Mouse (Mus musculus) CH12.LX (cell line): Measurements from ENCODE around the gene Itga6. TPM values are rescaled to one million over a fixed set of nuclear protein-coding genes. Genes with fewer than 3 reads are reported as not detected.
A peak's percentile ranks its signal among the peaks of the same experiment; 100 is the strongest.

Source experiments
- DNase-seq: peaks from one replicate; pipeline ENCODE4 v3.0.0-alpha.2; 2013; ENCODE audit errors: extremely low read depth
- H3K27ac ChIP-seq: 2 replicates; pipeline ENCODE4 v1.5.1; 2012; ENCODE audit warnings: low read depth, mild to moderate bottlenecking, control low read depth, moderate library complexity; ENCODE audit not compliant: insufficient read depth
- H3K27me3 ChIP-seq: replicated peaks from 2 replicates; pipeline ENCODE3; 2012; ENCODE audit warnings: inconsistent platforms
- H3K36me3 ChIP-seq, 2 experiments: replicated peaks in 1 of 2; 2 replicates each; pipeline versions ENCODE3 to v1.6.1; 2012; ENCODE audit warnings: inconsistent platforms in 1 of 2, low read length in 1 of 2, mild to moderate bottlenecking in 1 of 2, mixed read lengths in 1 of 2, moderate library complexity in 1 of 2; ENCODE audit not compliant: control insufficient read depth in 1 of 2, insufficient read depth in 1 of 2
- H3K4me1 ChIP-seq, 2 experiments: 2 replicates each; pipeline ENCODE4 v1.6.1; 2012; ENCODE audit warnings: inconsistent platforms in 1 of 2, moderate library complexity in 1 of 2; ENCODE audit not compliant: insufficient read depth in 2 of 2, control insufficient read depth in 1 of 2
- H3K4me2 ChIP-seq: 2 replicates; pipeline ENCODE4 v1.6.1; 2012; ENCODE audit warnings: low read depth, mild to moderate bottlenecking, control low read depth; ENCODE audit not compliant: poor library complexity, insufficient read depth, severe bottlenecking
- H3K4me3 ChIP-seq, 3 experiments: fragments of 150-350 bp in 1 of 3; sonication (generic) in 1 of 3; replicated peaks in 1 of 3; 2 replicates each; pipeline versions ENCODE3 to v1.5.1; 2011 to 2012; ENCODE audit warnings: low read depth in 2 of 3, low read length in 2 of 3, mild to moderate bottlenecking in 2 of 3, moderate library complexity in 2 of 3, control low read depth in 1 of 3, improper control_type of control experiment in 1 of 3, inconsistent platforms in 1 of 3, mixed read lengths in 1 of 3; ENCODE audit not compliant: poor library complexity in 1 of 3
- H3K79me2 ChIP-seq: replicated peaks from 2 replicates; pipeline ENCODE4 v1.6.1; 2012; ENCODE audit warnings: mild to moderate bottlenecking, moderate library complexity; ENCODE audit not compliant: control insufficient read depth, poor library complexity, insufficient read depth, severe bottlenecking; ENCODE audit errors: extremely low read depth
- H3K9ac ChIP-seq: 2 replicates; pipeline ENCODE4 v1.6.1; 2012; ENCODE audit warnings: low read depth, mild to moderate bottlenecking, control low read depth, moderate library complexity; ENCODE audit not compliant: insufficient read depth
- H3K9me3 ChIP-seq: replicated peaks from 2 replicates; pipeline ENCODE3; 2012; ENCODE audit warnings: low read length, inconsistent platforms, mixed read lengths
- BHLHE40 ChIP-seq: IDR thresholded peaks from 2 replicates; pipeline ENCODE4 v1.6.1; 2011; ENCODE audit warnings: mild to moderate bottlenecking, low read depth, low read length, improper control_type of control experiment
- CHD1 ChIP-seq: IDR thresholded peaks from 2 replicates; pipeline ENCODE4 v1.6.1; 2012; ENCODE audit warnings: low read depth, low read length, improper control_type of control experiment, inconsistent platforms
- CHD2 ChIP-seq: IDR thresholded peaks from 2 replicates; pipeline ENCODE4 v1.6.1; 2011; ENCODE audit warnings: low read length, improper control_type of control experiment
- CTCF ChIP-seq, 2 experiments: IDR thresholded peaks in 1 of 2; conservative IDR thresholded peaks in 1 of 2; 2 replicates each; pipeline ENCODE4 v1.5.1; 2011 to 2012; ENCODE audit warnings: low read depth in 2 of 2, low read length in 2 of 2, improper control_type of control experiment in 1 of 2, inconsistent platforms in 1 of 2, mild to moderate bottlenecking in 1 of 2, moderate library complexity in 1 of 2
- HCFC1 ChIP-seq: IDR thresholded peaks from 2 replicates; pipeline ENCODE4 v1.6.1; 2012; ENCODE audit warnings: low read depth, mild to moderate bottlenecking, inconsistent platforms, low read length, improper control_type of control experiment
- IRF4 ChIP-seq: IDR thresholded peaks from 2 replicates; pipeline ENCODE4 v1.6.1; 2014; ENCODE audit warnings: low read depth, mild to moderate bottlenecking, inconsistent platforms, low read length, improper control_type of control experiment
- JUND ChIP-seq: conservative IDR thresholded peaks from 2 replicates; pipeline ENCODE4 v1.6.1; 2011; ENCODE audit warnings: low read depth, low read length, improper control_type of control experiment
- MAX ChIP-seq: IDR thresholded peaks from 2 replicates; pipeline ENCODE4 v1.6.1; 2011; ENCODE audit warnings: low read length, improper control_type of control experiment
- MAZ ChIP-seq: IDR thresholded peaks from 2 replicates; pipeline ENCODE4 v1.6.1; 2012; ENCODE audit warnings: low read depth, mild to moderate bottlenecking, inconsistent platforms, low read length, improper control_type of control experiment, moderate library complexity
- MYC ChIP-seq: IDR thresholded peaks from 2 replicates; pipeline ENCODE4 v1.6.1; 2011; ENCODE audit warnings: low read depth, mild to moderate bottlenecking, improper control_type of control experiment, low read length
- RAD21 ChIP-seq: IDR thresholded peaks from 2 replicates; pipeline ENCODE4 v1.6.1; 2011; ENCODE audit warnings: low read depth, mild to moderate bottlenecking, low read length, improper control_type of control experiment, moderate library complexity
- UBTF ChIP-seq: IDR thresholded peaks from 2 replicates; pipeline ENCODE4 v1.6.1; 2012; ENCODE audit warnings: low read depth, mild to moderate bottlenecking, inconsistent platforms, low read length, improper control_type of control experiment, moderate library complexity
- ZC3H11A ChIP-seq: IDR thresholded peaks from 2 replicates; pipeline ENCODE4 v1.6.1; 2012; ENCODE audit warnings: low read depth, mild to moderate bottlenecking, inconsistent platforms, low read length, improper control_type of control experiment
- ZMIZ1 ChIP-seq: IDR thresholded peaks from 2 replicates; pipeline ENCODE4 v1.6.1; 2012; ENCODE audit warnings: low read depth, mild to moderate bottlenecking, inconsistent platforms, low read length, improper control_type of control experiment
- dilution Hi-C: fragments of 300-500 bp; cut with MboI; formaldehyde crosslinking; loops from 2 replicates; pipeline ENCODE4 v1.14.3; 2020; ENCODE audit warnings: low sequenced_read_pairs; ENCODE audit not compliant: extremely low pct_unique_long_range_greater_than_20kb, extremely low pct_ligation_motif_present
- in situ Hi-C: fragments of 300-500 bp; cut with MboI; formaldehyde crosslinking; loops from 3 replicates; pipeline ENCODE4 v1.14.3; 2019; ENCODE audit warnings: low sequenced_read_pairs, low pct_ligation_motif_present, low pct_unique_long_range_greater_than_20kb, mixed read lengths
- polyA plus RNA-seq: library from polyadenylated mRNA; unstranded; fragments of >175 nt; gene quantifications from 2 replicates; pipeline ENCODE4 v1.2.1, GENCODE M21; 2012; ENCODE audit warnings: low read depth; ENCODE audit not compliant: insufficient read length
- total RNA-seq, 2 experiments: library from RNA; depleted of rRNA; stranded (reverse); fragments of 300-350 nt in 1 of 2; fragments of >200 nt in 1 of 2; gene quantifications; 2 replicates each; pipeline ENCODE4 v1.2.3; 2012 to 2014

The Itga6 gene
- total and polyA plus RNA-seq, 3 experiments = 6.1 to 13.9 (median 10.9) TPM

- DNase-seq = no peak
- Histone ChIP-seq H3K4me3 (no peak overlapping the region), H3K9ac (no peak overlapping the region), H3K27ac (no peak overlapping the region), H3K79me2 (no peaks in the 10 kb centered on the region), H3K9me3 (no peaks in the 10 kb centered on the region), H3K27me3 (no peaks in the 10 kb centered on the region), H3K4me1 (peaks cover 0 to 3% of the 10 kb centered on the region in 2 experiments; a peak in 1 of 4 replicates), H3K4me2 (no peak overlapping the region), H3K36me3 (peaks cover 3 to 64% of the 10 kb centered on the region in 2 experiments)
- dilution Hi-C loops (no loop called here), in situ Hi-C loops (no loop called here)
- no peak for TF ChIP-seq IRF4
- TF ChIP-seq JUND = no peak
- TF ChIP-seq ZMIZ1 = no peak
- no peak for TF ChIP-seq MAZ
- TF ChIP-seq MYC = no peak
- TF ChIP-seq CTCF (conservative IDR thresholded peaks at IDR 0.05 in 1 of 2, IDR thresholded peaks at IDR 0.05 in 1 of 2; ENCODE audit: low read depth in 2 of 2, low read length in 2 of 2) = no peak
- TF ChIP-seq UBTF = no peak
- no peak for TF ChIP-seq HCFC1
- TF ChIP-seq CHD2 = no peak
- TF ChIP-seq RAD21 = no peak
- no peak for TF ChIP-seq MAX
These were observed 137.7 kb downstream of the Itga6 start for GRCm38 (mm10) chr2:71882914-71883651.

GRCm38 (mm10) chr2:71887269-71887668 lies 141.9 kb downstream of the Itga6 start:
- no peak for DNase-seq
- Histone ChIP-seq H3K4me3 (no peak overlapping the region), H3K27ac (no peak overlapping the region), H3K4me2 (no peak overlapping the region), H3K36me3 (peaks cover 4 to 71% of the 10 kb centered on the region in 2 experiments), H3K4me1 (peaks cover 0 to 3% of the 10 kb centered on the region in 2 experiments; a peak in 1 of 4 replicates), H3K79me2 (no peaks in the 10 kb centered on the region), H3K27me3 (no peaks in the 10 kb centered on the region), H3K9me3 (no peaks in the 10 kb centered on the region), H3K9ac (no peak overlapping the region)
- dilution Hi-C loops (no loop called here), in situ Hi-C loops (no loop called here)
- TF ChIP-seq CHD1 (no peak), ZC3H11A (no peak), BHLHE40 (no peak)

GRCm38 (mm10) chr2:71888437-71888836 lies 143.0 kb downstream of the Itga6 start:
- no peaks in the 10 kb centered on the region for H3K9me3 ChIP-seq
- dilution Hi-C loops (no loop called here), in situ Hi-C loops (no loop called here)
- no peak overlapping the region for H3K4me2 ChIP-seq
- peaks cover 7 to 71% of the 10 kb centered on the region in 2 experiments for H3K36me3 ChIP-seq
- H3K9ac ChIP-seq = no peak overlapping the region
- no peak overlapping the region for H3K27ac ChIP-seq
- H3K4me1 ChIP-seq = no peaks in the 10 kb centered on the region
- peak in 1 of 2 experiments; percentile 25; a peak in 1 of 4 replicates for TF ChIP-seq CTCF (conservative IDR thresholded peaks at IDR 0.05 in 1 of 2, IDR thresholded peaks at IDR 0.05 in 1 of 2; ENCODE audit: low read depth in 2 of 2, low read length in 2 of 2)
- TF ChIP-seq HCFC1 = no peak
- TF ChIP-seq, all 38 proteins: peak for 1
- Histone ChIP-seq H3K4me3 (no peak overlapping the region), H3K79me2 (no peaks in the 10 kb centered on the region), H3K27me3 (no peaks in the 10 kb centered on the region)
- no peak for DNase-seq
